Mouse (Mus musculus): ENCODE results near the gene Zbtb8a.
A peak's percentile ranks its signal among the peaks of the same experiment; 100 is the strongest.

Zbtb8a gene

DNA sequence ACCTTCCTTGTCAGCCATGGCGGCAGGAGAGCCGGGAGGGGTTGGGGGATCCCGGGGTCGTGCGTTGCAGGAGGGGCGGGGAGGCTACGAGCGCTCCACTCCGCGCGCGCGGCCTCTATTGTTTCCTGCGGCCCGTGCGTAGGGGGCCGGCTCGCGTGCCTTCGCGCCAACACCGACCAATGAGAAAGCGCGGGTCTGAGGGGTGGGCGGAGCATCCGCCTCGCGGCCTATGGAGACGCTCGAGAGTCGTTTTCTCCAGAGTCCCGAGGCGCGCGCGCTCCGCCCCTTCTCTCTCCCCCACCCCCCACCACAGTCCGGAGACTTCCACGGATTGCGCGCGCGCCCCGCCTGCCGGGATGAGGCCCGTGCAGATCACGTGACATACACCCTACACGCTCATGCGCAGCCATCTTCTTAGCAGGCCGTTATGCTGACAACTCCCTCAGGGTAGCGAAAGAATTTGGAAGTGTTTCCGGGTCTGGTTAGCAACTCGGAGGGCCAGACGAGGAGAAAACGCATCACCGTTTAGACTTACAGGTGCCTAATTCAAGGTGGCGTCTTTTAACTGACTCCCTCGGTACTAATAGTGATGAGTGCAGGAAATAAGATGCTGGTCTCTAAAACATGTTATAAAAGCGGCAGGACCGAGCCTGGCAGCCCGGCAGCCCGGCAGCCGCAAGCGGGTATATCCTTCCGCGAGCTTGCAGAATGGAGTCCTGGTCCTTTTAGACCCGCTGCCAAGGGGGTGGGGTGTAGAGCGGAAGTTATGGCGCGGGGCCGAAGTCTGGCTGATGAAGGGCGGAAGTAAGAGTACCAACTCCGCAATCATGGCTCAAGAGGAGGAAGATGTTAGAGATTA is 42.5 kb downstream of the Zbtb8a start, which contains the start of the genes Rbbp4 and Zbtb8os:
Gene Rbbp4, minus strand, starts transcription at position 155 of the 859 bp plus-strand sequence.
Gene Zbtb8os, plus strand, starts transcription at position 480 of the 859 bp plus-strand sequence.
- peak; percentile 97 to 98 for DNase-seq (ENCODE audit: low spot score in 2 of 2)

DNA sequence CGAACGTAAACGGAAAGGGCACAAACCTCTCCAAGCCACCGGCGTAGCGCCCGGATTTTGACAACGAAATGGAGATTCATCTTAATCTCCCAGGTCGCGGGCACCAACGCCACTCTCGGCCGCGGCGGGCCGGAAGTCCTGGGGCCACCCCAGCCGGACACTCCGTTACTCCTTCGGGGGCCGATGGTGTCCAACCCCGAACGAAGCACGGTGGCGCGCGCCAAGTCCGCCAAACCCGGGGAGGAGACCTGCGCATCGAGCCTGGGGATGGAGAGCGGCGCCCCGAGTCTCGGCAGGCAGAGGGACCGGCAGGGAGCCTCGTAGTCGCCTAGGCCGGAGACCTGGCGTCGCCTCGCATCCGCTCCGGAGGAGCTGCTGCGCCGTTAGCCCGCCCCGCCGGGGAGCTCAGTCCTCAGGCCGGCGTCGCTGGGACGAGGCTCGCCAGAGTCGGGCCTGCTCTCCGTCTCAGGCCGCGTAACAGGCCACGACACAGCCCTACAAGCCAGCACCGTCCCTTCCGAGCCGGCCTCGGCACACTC is 43.2 kb downstream of the Zbtb8a start:
- no peak for DNase-seq (ENCODE audit: low spot score in 2 of 2)

GRCm38 (mm10) chr4:129332846-129333245 is 45.1 kb downstream of the Zbtb8a start:
- DNase-seq (ENCODE audit: low spot score in 2 of 2), result no peak

- DNase-seq (ENCODE audit: low spot score in 2 of 2), result no peak
Measured at GRCm38 (mm10) chr4:129326191-129326590, 51.7 kb downstream of the Zbtb8a start.

DNA sequence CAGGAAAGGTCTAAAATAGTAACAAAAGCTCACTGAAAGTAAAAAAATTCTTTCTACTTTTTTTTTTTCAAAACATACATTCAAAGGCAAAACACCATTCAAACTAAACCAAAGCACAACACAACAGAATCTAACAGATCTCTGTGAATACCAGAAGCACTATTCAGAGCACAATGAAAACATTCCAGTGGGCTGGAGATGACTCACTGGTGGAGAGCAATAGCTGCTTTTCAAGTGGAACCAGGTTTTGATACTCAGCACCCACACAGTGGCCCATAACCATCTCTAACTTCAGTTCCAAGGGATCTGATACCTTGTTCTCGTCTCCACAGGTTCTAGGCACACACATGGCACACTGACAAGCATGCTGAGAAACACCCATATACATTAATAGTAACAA is 53.2 kb downstream of the Zbtb8a start:
- no peak for DNase-seq (ENCODE audit: low spot score in 2 of 2)

DNA sequence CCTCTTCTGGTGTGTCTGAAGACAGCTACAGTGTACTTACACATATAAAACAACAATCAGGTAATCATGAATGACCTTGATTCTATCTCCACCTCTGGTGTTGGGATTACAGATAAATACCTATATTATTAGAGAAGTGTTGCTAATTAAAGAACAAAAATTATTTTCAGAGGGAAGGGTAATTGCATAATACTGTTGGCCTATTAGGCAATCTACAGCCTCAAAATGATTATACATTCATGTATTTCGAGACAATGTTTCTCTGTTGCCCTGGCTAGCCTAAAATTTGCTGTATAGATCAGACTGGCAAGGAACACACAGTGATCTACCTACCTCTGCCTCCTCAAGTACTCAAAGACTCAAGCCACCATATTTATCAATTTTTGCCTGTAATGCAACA is 54.4 kb downstream of the Zbtb8a start:
- no peak for DNase-seq (ENCODE audit: low spot score in 2 of 2)

DNA sequence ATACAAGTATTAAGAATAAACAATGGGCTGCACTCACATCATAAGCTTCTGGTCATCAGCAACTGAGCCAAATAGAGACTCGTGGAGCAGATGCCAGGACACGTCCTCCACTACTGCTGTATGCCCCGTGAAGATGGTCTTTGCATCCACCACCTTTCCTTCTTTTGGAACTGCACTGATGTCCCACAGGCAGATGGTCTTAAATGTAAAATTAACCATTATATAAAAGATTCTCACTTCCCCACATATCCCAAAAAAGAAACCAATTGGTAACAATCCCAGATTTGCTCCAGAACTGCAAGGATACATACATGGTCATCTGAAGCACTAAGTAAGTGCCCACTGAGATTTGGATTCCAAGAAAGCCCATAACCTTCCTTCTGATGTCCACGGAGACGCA is 55.9 kb downstream of the Zbtb8a start:
- no peak for DNase-seq (ENCODE audit: low spot score in 2 of 2)

- DNase-seq (ENCODE audit: low spot score in 2 of 2), result no peak
Measured at GRCm38 (mm10) chr4:129320876-129321275, 57.0 kb downstream of the Zbtb8a start.

- DNase-seq (ENCODE audit: low spot score in 2 of 2), result no peak
Measured at GRCm38 (mm10) chr4:129313886-129314285, 64.0 kb downstream of the Zbtb8a start.

DNA sequence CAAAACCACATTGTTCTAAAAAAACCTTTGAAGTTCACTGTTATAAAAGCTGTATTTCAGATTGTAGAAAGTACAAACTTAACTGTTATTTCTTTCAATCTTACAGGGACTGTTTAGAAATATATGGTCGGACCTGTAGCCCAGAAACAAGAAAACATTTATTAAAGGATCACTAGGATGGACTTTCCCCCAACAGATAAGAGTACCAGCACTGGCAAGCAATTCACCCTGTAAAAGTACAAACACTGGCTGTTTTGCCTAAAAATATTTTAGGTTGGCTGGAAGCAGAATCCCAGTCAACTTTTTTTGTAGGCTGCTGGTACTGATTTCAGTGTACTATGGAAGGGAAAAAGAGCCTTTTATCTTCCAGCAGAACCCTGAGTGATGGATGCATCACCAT is 70.0 kb downstream of the Zbtb8a start:
- no peak for DNase-seq (ENCODE audit: low spot score in 2 of 2)

DNA sequence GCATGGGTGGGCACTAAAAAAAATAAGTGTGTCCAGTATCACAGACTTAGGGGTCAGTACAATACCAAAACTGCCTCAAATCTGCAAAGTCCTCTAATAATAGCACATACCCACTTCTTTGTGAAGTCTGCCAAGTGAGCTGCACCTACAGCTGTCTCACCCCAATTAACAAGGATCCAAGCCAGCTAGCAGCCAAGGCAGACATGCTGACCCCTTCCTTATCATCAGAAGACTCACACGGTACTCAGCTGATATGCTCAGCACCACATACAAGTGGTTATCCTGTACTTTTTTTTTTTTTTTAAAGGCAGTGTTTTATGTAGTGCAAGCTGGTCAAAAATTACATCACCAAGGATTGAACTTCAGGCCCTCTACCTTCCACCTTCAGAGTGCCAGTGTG is 73.6 kb downstream of the Zbtb8a start:
- DNase-seq (ENCODE audit: low spot score in 2 of 2), result no peak

- no peak for DNase-seq (ENCODE audit: low spot score in 2 of 2)
Measured at GRCm38 (mm10) chr4:129303816-129304215, 74.1 kb downstream of the Zbtb8a start.
